Mouse (Mus musculus) embryonic fibroblast, embryonic 13.5 days (primary cell): ENCODE measurements at regions not wholly inside any gene's neighbourhood (a gene's known extent, or its start where the extent isn't known, plus 50 kb on each side); places are given as distances from the start of the nearest gene placed in this dataset.

ENCODE experiments used
- CTCF ChIP-seq: IDR thresholded peaks from 2 replicates; pipeline ENCODE4 v1.5.1; 2011; ENCODE audit warnings: mild to moderate bottlenecking, control low read depth, low read length, moderate library complexity, borderline replicate concordance; ENCODE audit not compliant: insufficient read depth
- POLR2A ChIP-seq: IDR thresholded peaks from 2 replicates; pipeline ENCODE4 v1.6.1; 2011; ENCODE audit warnings: low read depth, mild to moderate bottlenecking, control low read depth, low read length, moderate library complexity

GRCm38 (mm10) chr11:56160286-56160685, 119.5 kb upstream of the Nmur2 start:
- no peak for TF ChIP-seq CTCF
- TF ChIP-seq POLR2A = no peak
